Mouse (Mus musculus) cerebellum, postnatal 14 days (tissue): ENCODE measurements around the gene Hcn3.

Source experiments
- DNase-seq, 2 experiments: peaks; one replicate each; pipeline ENCODE4 v3.0.0; 2021; ENCODE audit warnings: mixed read lengths in 2 of 2

Gene Hcn3

GRCm38 (mm10) chr3:89136365-89136764, 23.6 kb downstream of the Hcn3 start:
- DNase-seq = no peak

GRCm38 (mm10) chr3:89135958-89136357, 24.0 kb downstream of the Hcn3 start, which contains the start of gene Pklr:
Pklr (plus strand) TSS chr3:89136142.
- DNase-seq = no peak

GRCm38 (mm10) chr3:89133752-89134151, 26.2 kb downstream of the Hcn3 start:
- DNase-seq = no peak

DNA sequence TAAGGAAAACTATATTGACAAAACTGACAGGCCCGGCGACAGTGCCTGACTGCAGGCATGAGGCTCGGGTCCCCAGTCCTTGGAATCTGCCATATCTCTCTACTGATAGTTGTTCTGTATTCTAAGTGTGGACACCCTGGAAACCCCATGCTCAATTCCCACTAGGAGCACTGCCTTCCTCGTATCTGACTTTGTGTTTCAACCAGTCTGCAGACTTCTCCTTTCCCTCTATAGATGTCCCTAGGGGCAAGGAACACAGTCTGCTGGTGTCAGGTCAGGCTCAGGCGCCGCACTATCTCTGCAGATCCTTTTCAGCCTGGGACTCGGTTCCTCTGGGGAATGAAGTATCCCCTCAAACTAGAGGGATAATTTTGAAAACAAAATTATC, 26.9 kb downstream of the Hcn3 start:
- no peak for DNase-seq

DNA sequence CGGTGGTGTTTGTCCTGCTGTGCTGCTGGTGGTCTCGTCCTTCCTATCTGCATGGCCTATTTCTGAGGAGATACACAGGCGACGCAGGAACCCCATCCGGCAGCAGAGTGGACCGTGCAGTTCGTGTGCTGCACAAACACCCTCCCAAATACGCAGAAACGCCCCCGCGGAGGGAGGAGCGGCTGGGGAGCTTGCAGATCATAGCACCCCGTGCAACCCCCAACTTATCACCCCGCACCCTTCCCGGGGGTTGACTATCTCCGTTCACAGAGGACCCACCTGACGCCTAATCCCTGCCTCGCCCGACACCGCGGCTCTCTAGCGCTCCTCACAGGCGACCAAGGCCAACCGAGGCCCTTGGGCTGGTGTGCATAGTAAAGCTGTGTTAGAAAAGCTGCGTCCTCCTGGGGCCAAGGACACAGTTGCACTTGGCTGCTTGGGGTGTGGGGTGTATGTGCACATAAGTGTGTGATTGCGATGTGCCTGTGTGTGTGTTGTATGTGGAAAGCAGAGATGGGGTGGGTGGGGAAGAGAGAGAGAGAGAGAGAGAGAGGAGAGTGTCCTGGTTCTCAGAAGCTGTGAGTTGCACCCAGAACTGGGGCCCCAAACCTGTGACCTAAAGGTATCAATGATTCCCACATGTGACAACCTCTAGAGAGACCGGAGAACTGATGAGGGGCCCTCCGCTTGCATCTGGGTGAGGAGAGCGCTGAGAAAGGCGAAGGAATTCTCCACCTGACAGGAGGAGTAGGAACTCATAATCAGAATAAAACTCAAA, 27.5 kb downstream of the Hcn3 start:
- DNase-seq = peak; percentile 50 to 66

- DNase-seq = no peak
Observed at GRCm38 (mm10) chr3:89131816-89132215, 28.2 kb downstream of the Hcn3 start.

DNA sequence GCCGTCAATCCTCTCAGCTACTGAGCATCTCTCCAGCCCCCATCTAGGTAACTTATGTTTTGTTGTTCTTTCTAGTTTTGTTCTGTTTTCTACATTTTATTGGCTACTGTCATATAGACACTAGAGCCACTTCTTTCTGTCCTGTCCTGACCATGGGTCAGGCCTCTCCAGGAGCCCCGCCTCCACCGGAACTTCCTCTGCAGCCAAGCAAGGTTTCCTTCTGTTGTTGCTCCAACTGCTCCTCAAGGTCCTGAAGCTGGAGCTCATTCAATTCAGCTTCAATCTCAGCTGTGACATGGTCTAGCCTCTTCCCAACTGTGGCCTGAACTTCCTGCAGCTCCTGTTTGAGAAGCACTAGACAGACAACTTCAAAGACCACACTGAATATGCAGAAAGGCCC, 30.1 kb downstream of the Hcn3 start:
- no peak for DNase-seq

DNA sequence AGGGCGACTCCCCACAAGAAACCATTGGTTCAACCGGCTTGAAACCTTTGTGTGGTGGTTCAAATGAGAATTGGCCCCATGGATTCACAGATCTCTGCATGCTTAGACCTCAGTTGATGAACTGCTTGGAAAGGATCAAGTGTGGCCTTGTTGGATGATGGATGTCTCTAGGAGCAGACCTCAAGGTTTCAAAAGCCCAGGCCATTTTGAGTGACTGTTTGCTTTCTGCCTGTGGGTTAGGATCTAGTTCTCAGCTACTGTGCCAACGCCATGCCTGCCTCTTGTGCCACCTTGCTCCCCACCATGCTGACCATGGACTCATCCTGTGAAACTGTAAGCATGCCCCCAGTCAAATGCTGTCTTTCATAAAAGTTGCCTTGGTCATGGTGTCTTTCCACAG, 34.0 kb downstream of the Hcn3 start:
- no peak for DNase-seq

GRCm38 (mm10) chr3:89124241-89124640, 35.8 kb downstream of the Hcn3 start:
- no peak for DNase-seq

DNA sequence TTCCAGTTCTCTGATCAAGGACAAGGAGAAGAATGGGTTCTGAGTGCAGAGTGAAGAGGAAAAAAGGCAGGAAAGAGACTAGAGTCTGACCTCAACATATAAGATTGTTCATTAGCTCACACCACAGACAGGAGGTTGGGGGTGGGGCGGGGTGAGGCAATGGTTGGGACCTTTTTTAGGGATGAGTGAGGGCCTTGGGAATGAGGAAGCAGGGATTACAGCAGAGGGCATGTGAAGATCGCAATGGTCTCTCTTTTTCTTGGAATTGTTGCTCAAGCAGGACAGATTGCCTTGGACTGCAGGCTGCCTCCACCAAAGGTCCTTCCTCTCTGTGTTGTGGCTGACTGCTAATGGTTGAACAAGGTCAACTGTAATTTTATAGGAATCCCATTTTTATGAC, 36.7 kb downstream of the Hcn3 start:
- DNase-seq = no peak

DNA sequence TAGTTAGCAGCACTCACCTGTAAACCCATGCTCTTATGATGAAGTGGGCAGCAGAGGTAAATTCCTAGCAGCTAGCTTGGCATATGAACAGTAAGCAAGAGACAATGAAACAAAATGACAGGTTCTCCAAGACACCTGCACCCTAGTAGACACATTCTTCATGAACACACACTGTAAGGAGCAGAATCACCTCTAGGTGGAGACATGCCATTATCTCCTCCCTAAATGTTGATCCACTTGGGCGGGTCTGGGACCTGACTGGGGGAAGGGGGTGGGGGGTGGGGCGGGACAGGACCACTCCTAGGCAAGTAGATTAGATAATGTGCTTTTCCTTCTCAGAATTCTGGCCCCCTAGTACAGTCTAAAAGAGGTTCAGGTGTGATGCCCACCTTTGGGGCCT, 44.5 kb downstream of the Hcn3 start:
- peak; percentile 65 to 68 for DNase-seq

DNA sequence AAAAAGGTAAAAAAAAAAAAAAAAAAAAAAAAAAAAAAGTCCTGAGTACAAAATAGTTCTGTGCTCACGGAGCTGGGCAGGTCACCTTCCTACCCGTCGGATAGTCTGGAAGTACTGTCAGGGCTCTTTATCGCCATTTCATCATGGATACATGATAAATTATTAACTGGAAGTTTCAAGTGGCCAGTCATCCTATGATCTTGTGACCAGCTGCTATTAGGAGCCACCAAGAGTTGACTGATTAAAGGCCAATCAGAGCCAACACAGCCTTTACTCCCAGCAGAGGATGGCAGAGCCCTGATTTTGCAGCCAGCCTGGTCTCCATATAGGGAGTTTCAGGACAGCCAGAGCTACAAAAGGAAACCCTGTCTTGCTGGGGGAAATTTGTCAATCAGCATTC, 46.9 kb downstream of the Hcn3 start:
- DNase-seq = no peak

GRCm38 (mm10) chr3:89108146-89108545, 51.9 kb downstream of the Hcn3 start:
- no peak for DNase-seq

DNA sequence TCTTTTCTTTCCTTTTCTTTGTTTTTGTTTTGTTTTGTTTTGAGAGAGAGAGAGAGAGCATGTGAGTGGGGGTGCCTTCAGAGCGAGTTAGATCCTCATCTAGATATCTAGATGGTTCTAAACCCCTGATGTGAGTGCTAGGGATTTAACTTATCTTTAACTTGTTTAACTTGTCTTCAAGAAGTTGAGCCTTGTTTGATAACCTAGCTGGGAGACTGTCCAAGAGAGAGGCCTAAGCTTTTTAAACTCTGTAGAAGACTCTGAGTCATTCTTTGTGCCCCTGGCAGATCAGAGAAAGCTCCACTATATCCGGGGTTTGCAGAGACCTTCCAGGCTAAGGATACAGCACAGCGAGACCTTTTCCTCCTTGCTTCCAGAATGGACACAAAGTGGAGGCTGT, 52.5 kb downstream of the Hcn3 start:
- no peak for DNase-seq

GRCm38 (mm10) chr3:89106881-89107280, 53.1 kb downstream of the Hcn3 start:
- DNase-seq = no peak

GRCm38 (mm10) chr3:89103291-89103595, 56.8 kb downstream of the Hcn3 start:
- no peak for DNase-seq

DNA sequence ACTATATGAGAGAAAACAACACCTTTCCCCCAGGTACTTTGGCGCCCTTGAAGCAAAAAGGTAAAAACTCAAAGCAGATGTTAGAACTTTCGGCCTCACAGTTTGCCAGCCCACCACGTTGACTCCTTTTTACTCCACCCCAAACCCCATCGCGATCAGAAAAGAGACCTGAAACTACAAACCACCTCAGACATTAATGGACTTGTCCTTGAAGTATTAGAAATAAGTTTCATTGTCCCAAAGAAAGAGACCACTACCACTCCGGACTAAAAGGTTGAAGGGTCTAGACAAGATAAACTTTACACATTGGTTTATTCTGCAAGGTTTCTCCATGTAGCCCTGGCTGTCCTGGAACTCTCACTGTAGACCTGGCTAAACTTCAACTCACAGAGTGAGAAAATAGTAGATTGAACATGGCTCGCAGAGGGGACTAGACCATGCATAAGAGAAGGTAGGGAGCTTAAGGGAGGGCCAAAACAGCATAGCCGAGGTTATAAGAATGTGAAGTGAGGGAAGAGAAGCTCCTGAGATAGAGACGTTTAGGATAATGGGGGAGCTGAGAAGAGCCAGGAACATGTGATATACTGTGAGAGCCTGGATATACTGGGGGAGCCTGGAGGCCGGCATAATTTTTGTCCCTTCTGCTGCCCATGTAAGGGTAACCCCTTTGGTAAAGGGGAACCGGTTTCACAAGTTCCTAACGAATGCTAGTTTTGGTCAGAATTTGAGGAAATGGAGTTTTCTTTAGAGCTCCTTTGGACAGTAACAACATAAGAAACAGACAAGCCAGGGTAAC, 57.3 kb downstream of the Hcn3 start:
- DNase-seq = no peak

DNA sequence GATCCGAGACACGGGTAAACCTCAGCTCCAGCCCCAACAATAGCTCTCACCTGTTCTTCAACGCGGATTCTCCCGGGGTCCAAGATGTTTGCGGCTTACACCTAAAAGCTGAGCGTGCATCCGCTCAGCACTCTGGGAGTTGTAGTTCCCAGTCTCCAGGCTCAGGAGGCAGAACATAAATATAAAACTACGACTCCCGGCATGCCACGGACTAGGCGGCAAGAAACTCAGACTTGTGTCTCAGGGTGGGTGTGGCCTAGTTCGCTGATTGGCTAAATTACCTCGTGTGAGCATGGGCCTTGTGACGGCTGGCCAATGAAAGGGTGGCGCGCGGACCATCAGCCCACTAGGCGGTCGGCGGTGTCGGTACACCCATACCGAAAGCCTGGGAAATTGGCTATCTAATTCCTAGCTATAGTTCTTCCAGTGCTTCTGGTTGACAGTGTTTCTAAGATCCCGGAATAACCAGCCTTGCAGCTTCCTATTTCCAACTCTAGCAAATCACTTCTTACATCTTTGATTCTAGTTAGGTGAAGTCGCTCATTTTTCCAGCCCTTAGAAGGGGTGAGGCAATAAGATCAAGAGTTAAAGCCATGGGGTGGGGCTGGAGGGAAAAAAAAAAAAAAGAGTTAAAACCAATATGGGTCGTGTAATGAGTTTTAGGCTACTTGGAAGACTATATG, 58.0 kb downstream of the Hcn3 start, which contains the start of gene Fdps:
Gene Fdps (minus strand): TSS at position 148 of the 683 bp plus-strand sequence.
- DNase-seq = peak; percentile 95 to 97

GRCm38 (mm10) chr3:89101459-89101811, 58.6 kb downstream of the Hcn3 start:
- DNase-seq = peak in 1 of 2 experiments; percentile 67

- DNase-seq = peak; percentile 54 to 67
Observed at GRCm38 (mm10) chr3:89100811-89101210, 59.2 kb downstream of the Hcn3 start, which contains the start of gene Gm43738. Gm43738 (minus strand) TSS chr3:89101099.
